Mouse (Mus musculus) heart, postnatal 0 days (tissue): ENCODE data around the gene Cdh3. TPM values are rescaled to one million over a fixed set of nuclear protein-coding genes. Genes with fewer than 3 reads are reported as not detected.

ENCODE experiments used
- ATAC-seq: fragments of 200-750 bp; cut with Nextera tagmentation; 2 replicates; pipeline ENCODE4 v1.8.0; 2017; ENCODE audit warnings: low read depth, moderate number of reproducible peaks, moderate library complexity; ENCODE audit not compliant: insufficient read depth
- DNase-seq: peaks from one replicate; pipeline ENCODE4 v3.0.0-alpha.2; 2016; ENCODE audit warnings: low spot score
- H3K27ac ChIP-seq: fragments of 300-500 bp; sonication (generic); 2 replicates; pipeline ENCODE4 v1.5.1; 2014; ENCODE audit warnings: low read depth, mild to moderate bottlenecking
- H3K27me3 ChIP-seq: fragments of 300-500 bp; sonication (generic); 2 replicates; pipeline ENCODE4 v1.6.1; 2014; ENCODE audit warnings: low read length, mixed read lengths; ENCODE audit not compliant: control insufficient read depth, insufficient read depth
- H3K36me3 ChIP-seq: fragments of 300-500 bp; sonication (generic); replicated peaks from 2 replicates; pipeline ENCODE4 v1.6.1; 2014; ENCODE audit warnings: low read length, mixed read lengths; ENCODE audit not compliant: control insufficient read depth, insufficient read depth
- H3K4me1 ChIP-seq: fragments of 300-500 bp; sonication (generic); 2 replicates; pipeline ENCODE4 v1.6.1; 2014; ENCODE audit warnings: antibody characterized with exemption; ENCODE audit not compliant: control insufficient read depth, insufficient read depth
- H3K4me2 ChIP-seq: fragments of 300-500 bp; sonication (generic); 2 replicates; pipeline ENCODE4 v1.6.1; 2014; ENCODE audit warnings: low read depth, mild to moderate bottlenecking, low read length, moderate library complexity
- H3K4me3 ChIP-seq: fragments of 300-500 bp; sonication (generic); 2 replicates; pipeline ENCODE4 v1.5.1; 2014; ENCODE audit warnings: low read depth, low read length
- H3K9ac ChIP-seq: fragments of 300-500 bp; sonication (generic); replicated peaks from 2 replicates; pipeline ENCODE4 v1.6.1; 2014; ENCODE audit warnings: low read depth, low read length, mixed read lengths
- H3K9me3 ChIP-seq: fragments of 300-500 bp; sonication (generic); replicated peaks from 2 replicates; pipeline ENCODE4 v1.6.1; 2016; ENCODE audit warnings: low read length; ENCODE audit not compliant: control insufficient read depth
- CTCF ChIP-seq: IDR thresholded peaks from 2 replicates; pipeline ENCODE4 v1.5.1; 2016; ENCODE audit warnings: antibody characterized with exemption, control low read depth, low read depth
- EP300 ChIP-seq: IDR thresholded peaks from 2 replicates; pipeline ENCODE4 v1.6.1; 2016; ENCODE audit warnings: antibody characterized with exemption, low read depth
- WGBS: fragments of 180-500 bp; shearing (Covaris S2); extraction: QIAGEN DNeasy Blood & Tissue Kit; methylation state at CpG from one replicate; pipeline ENCODE4 v1.1.7; 2014; 5-methylcytosine and 5-hydroxymethylcytosine counted together
- polyA plus RNA-seq: library from polyadenylated mRNA; unstranded; fragments of >200 nt; fragmentation: Nextera tagmentation; extraction: Ambion mirVana; gene quantifications from 2 replicates; pipeline ENCODE4 v1.2.1, GENCODE M21; 2015
- total RNA-seq: library from RNA; depleted of rRNA; stranded (reverse); fragments of >200 nt; gene quantifications from 2 replicates; pipeline ENCODE4 v1.2.3, GENCODE M21; 2014; ENCODE audit warnings: low replicate concordance

Gene Cdh3
- total and polyA plus RNA-seq, 2 experiments from 2014 or later, result 4.5 to 9.2 TPM

GRCm38 (mm10) chr8:106574283-106574682, 63.6 kb downstream of the Cdh3 start:
- Histone ChIP-seq H3K27ac (no peak overlapping the region), H3K36me3 (no peaks in the 10 kb centered on the region), H3K4me1 (peaks cover 8% of the 10 kb centered on the region), H3K9ac (no peak overlapping the region), H3K4me2 (no peak overlapping the region), H3K9me3 (no peaks in the 10 kb centered on the region), H3K27me3 (no peaks in the 10 kb centered on the region), H3K4me3 (no peak overlapping the region)
- TF ChIP-seq EP300 (no peak), CTCF (no peak)
- ATAC-seq (no peak), DNase-seq (no peak)
- 83% methylated on average over 4 of the region's 4 CpGs for WGBS

DNA sequence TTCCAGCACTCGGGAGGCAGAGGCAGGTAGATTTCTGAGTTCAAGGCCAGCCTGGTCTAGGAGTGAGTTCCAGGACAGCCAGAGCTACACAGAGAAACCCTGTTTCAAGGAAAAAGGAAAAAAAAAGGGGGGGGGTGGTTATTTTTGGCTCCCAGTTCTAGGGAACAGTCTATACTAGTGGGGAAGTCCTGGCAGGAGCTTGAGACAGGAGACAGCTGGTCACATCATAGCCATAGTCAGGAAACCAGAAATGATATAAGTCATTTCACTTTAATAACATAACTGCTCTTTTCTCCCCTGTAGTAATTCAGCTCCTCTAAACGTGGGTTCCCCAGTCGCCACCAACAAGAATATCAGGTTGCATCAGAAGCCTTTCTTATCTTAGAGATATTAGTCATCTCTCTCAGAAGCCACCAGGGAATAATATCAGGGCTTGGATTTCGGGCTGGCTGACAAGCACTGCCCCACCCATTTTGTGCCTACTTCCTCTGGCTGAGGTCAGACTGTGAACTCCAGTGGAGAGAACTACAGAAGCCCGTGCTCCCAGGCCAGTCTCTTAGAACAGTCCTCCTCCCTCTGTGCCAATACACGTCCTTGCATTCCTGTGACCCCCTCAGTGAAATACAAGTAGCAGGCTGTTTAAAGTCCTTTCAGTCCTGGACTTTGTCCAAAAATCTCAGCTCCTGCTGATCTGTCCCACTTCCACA, 66.3 kb downstream of the Cdh3 start:
- no peak overlapping the region for H3K4me2 ChIP-seq
- TF ChIP-seq EP300 (no peak), CTCF (no peak)
- H3K27me3 ChIP-seq, result no peaks in the 10 kb centered on the region
- peak; percentile 52 for DNase-seq
- no peaks in the 10 kb centered on the region for H3K36me3 ChIP-seq
- H3K4me1 ChIP-seq, result peaks cover 8% of the 10 kb centered on the region
- WGBS, result 17% methylated on average over 6 of the region's 6 CpGs
- no peak overlapping the region for H3K4me3 ChIP-seq
- peak; percentile 60; the same call in 1 of the 2 replicates for ATAC-seq
- H3K9ac ChIP-seq, result no peak overlapping the region
- H3K27ac ChIP-seq, result no peak overlapping the region
- H3K9me3 ChIP-seq, result no peaks in the 10 kb centered on the region

- no peak overlapping the region for H3K27ac ChIP-seq
- TF ChIP-seq EP300 (no peak), CTCF (no peak)
- no peaks in the 10 kb centered on the region for H3K9me3 ChIP-seq
- H3K4me1 ChIP-seq, result peaks cover 8% of the 10 kb centered on the region
- 68% methylated on average over 2 of the region's 2 CpGs for whole genome bisulfite sequencing
- no peak overlapping the region for H3K4me2 ChIP-seq
- DNase-seq (no peak), ATAC-seq (no peak)
- no peaks in the 10 kb centered on the region for H3K27me3 ChIP-seq
- H3K9ac ChIP-seq, result no peak overlapping the region
- no peaks in the 10 kb centered on the region for H3K36me3 ChIP-seq
- H3K4me3 ChIP-seq, result no peak overlapping the region
Observed at GRCm38 (mm10) chr8:106579510-106579909, 68.8 kb downstream of the Cdh3 start.

DNA sequence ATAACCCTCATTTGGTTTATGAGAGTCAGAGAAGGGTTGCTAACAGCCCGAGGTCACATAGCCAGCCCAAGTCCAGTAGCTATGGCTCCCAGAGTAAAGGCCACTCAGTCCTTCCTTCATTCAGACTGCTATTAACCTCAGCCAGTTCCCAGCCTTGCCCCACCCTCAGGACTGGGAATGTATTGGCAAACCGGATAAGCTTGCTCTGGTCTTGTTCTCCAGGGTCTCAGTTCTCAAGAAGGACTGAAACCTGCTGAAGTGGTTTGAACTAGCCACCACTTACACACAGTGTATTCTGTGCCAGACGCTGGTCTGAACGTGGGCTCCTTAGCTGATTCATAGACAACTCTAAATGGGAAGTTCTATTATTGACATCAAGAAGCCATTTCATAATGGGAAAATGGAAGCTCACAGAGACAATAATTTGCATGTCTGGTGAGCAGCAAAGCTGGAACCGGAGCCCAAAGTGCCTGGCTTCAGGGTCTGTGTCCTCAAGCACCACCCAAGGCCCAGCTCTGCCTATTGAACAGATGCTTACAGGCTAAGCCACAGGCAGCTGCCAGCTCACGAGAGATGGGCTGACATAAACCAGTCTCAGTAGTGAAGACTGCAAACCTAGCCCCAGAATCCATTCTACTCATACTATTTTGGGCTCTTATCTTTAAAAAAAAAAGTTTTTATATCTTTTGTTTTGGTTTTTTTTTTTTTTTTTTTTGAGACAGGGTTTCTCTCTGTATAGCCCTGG, 70.8 kb downstream of the Cdh3 start:
- H3K9ac ChIP-seq, result no peak overlapping the region
- peaks cover 7% of the 10 kb centered on the region for H3K4me1 ChIP-seq
- no peak overlapping the region for H3K4me3 ChIP-seq
- no peak for DNase-seq
- H3K36me3 ChIP-seq, result no peaks in the 10 kb centered on the region
- TF ChIP-seq EP300, result no peak
- TF ChIP-seq CTCF, result no peak
- no peaks in the 10 kb centered on the region; the same call in 1 of the 2 replicates for H3K27me3 ChIP-seq
- no peak overlapping the region for H3K27ac ChIP-seq
- ATAC-seq, result no peak
- no peaks in the 10 kb centered on the region for H3K9me3 ChIP-seq
- 72% methylated on average over 6 of the region's 6 CpGs for WGBS
- H3K4me2 ChIP-seq, result no peak overlapping the region

DNA sequence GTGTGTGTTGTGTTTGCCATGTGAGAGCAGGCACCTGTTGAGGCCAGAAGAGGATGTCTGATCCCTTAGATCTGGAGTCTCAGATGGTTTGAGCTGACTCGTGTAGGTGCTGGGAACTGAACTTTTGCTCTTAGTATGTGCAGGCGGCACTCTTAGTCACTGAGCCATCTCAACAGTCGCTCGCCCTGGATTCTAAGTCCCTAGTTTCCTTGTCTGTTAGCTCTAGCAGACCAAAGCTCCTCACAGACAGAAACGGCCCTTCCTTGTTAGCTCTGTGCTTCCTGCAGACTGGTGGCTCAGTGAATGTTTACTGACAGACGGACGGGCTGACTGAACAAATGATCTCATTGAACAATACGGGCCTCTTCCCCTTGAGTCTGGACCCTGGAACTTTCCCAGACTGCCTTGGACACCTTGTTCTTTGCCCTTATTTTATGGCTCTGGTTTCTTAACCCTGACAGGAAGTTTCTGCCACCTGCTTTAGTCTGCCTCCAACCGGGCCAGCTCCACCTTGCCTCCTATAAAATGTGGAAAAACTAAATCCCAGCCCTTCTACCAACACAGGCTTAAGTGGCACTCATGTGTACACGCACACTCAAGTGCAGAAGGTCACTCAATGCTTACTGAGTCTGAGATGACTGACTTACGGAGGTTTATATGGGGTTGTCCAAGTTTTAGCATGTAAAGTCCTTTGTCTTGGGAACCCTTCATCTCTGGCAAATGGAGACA, 74.4 kb downstream of the Cdh3 start:
- Histone ChIP-seq H3K27ac (no peak overlapping the region), H3K9me3 (no peaks in the 10 kb centered on the region), H3K4me1 (no peaks in the 10 kb centered on the region), H3K36me3 (no peaks in the 10 kb centered on the region), H3K27me3 (no peaks in the 10 kb centered on the region; the same call in 1 of the 2 replicates), H3K4me3 (no peak overlapping the region), H3K4me2 (no peak overlapping the region), H3K9ac (no peak overlapping the region)
- TF ChIP-seq CTCF (no peak), EP300 (no peak)
- ATAC-seq (no peak), DNase-seq (no peak)
- 62% methylated on average over 11 of the region's 11 CpGs for WGBS
